Mouse (Mus musculus): ENCODE measurements around the gene Egf.

GRCm38 (mm10) chr3:129731636-129732035 is 23.5 kb downstream of the Egf start:
- TF ChIP-seq GATA1 (IDR thresholded peaks at IDR 0.05; ENCODE audit: borderline replicate concordance, low read length) (no peak), FLI1 (IDR thresholded peaks at IDR 0.05; ENCODE audit: low read length) (no peak)

Measured in megakaryocyte, embryonic 14.5 days (primary cell).